Mouse (Mus musculus) midbrain, embryonic 12.5 days (tissue): ENCODE data around the gene Casp8. TPM values are rescaled to one million over a fixed set of nuclear protein-coding genes. Genes with fewer than 3 reads are reported as not detected.
"Not testable (repeated sequence)": the region's sequence is repeated elsewhere in the genome, so short reads cannot be mapped to it uniquely, and the experiment has no call there.

Source experiments
- ATAC-seq: fragments of 200-750 bp; cut with Nextera tagmentation; 2 replicates; pipeline ENCODE4 v1.8.0; 2017; ENCODE audit warnings: low read depth, moderate TSS enrichment, moderate library complexity; ENCODE audit not compliant: low FRiP score
- H3K27ac ChIP-seq: fragments of 300-500 bp; sonication (generic); replicated peaks from 2 replicates; pipeline ENCODE4 v1.5.1; 2016; ENCODE audit warnings: mild to moderate bottlenecking
- H3K27me3 ChIP-seq: fragments of 300-500 bp; sonication (generic); 2 replicates; pipeline ENCODE4 v1.6.1; 2016; ENCODE audit warnings: mild to moderate bottlenecking
- H3K36me3 ChIP-seq: fragments of 300-500 bp; sonication (generic); 2 replicates; pipeline ENCODE4 v1.6.1; 2016
- H3K4me1 ChIP-seq: fragments of 300-500 bp; sonication (generic); 2 replicates; pipeline ENCODE4 v1.6.1; 2016
- H3K4me2 ChIP-seq: fragments of 300-500 bp; sonication (generic); replicated peaks from 2 replicates; pipeline ENCODE4 v1.6.1; 2016; ENCODE audit warnings: mild to moderate bottlenecking, moderate library complexity
- H3K4me3 ChIP-seq: fragments of 300-500 bp; sonication (generic); 2 replicates; pipeline ENCODE4 v1.5.1; 2016; ENCODE audit warnings: mild to moderate bottlenecking
- H3K9ac ChIP-seq: fragments of 300-500 bp; sonication (generic); replicated peaks from 2 replicates; pipeline ENCODE4 v1.6.1; 2016; ENCODE audit warnings: mild to moderate bottlenecking, moderate library complexity
- H3K9me3 ChIP-seq: fragments of 300-500 bp; sonication (generic); 2 replicates; pipeline ENCODE4 v1.6.1; 2016; ENCODE audit warnings: mild to moderate bottlenecking
- WGBS: fragments of 180-500 bp; shearing (Covaris S2); methylation state at CpG from one replicate; pipeline ENCODE4 v1.1.7; 2016; 5-methylcytosine and 5-hydroxymethylcytosine counted together
- polyA plus RNA-seq: library from polyadenylated mRNA; unstranded; fragments of >200 nt; fragmentation: Nextera tagmentation; extraction: Ambion mirVana; gene quantifications from 2 replicates; pipeline ENCODE4 v1.2.1, GENCODE M21; 2016

Casp8 gene
- polyA plus RNA-seq, 1 experiment from 2014 or later, result 11.8 TPM

- WGBS, result 86% methylated on average over 18 of the region's 18 CpGs
- no peaks in the 10 kb centered on the region for H3K27me3 ChIP-seq
- no peaks in the 10 kb centered on the region for H3K36me3 ChIP-seq
- no peak overlapping the region for H3K4me2 ChIP-seq
- H3K4me1 ChIP-seq, result no peaks in the 10 kb centered on the region
- ATAC-seq, result no peak
- no peaks in the 10 kb centered on the region for H3K9me3 ChIP-seq
- H3K4me3 ChIP-seq, result no peak overlapping the region
- no peak overlapping the region for H3K9ac ChIP-seq
- no peak overlapping the region for H3K27ac ChIP-seq
Observed at GRCm38 (mm10) chr1:58802322-58803273, 7.4 kb downstream of the Casp8 start.

GRCm38 (mm10) chr1:58803531-58803930 is 8.4 kb downstream of the Casp8 start:
- no peaks in the 10 kb centered on the region for H3K9me3 ChIP-seq
- no peak overlapping the region for H3K4me2 ChIP-seq
- H3K9ac ChIP-seq, result no peak overlapping the region
- no peaks in the 10 kb centered on the region for H3K4me1 ChIP-seq
- no peaks in the 10 kb centered on the region for H3K27me3 ChIP-seq
- H3K27ac ChIP-seq, result no peak overlapping the region
- 92% methylated on average over 6 of the region's 6 CpGs for WGBS
- no peak overlapping the region for H3K4me3 ChIP-seq
- ATAC-seq, result no peak
- no peaks in the 10 kb centered on the region for H3K36me3 ChIP-seq

- Histone ChIP-seq H3K27ac (no peak overlapping the region), H3K4me3 (no peak overlapping the region), H3K27me3 (no peaks in the 10 kb centered on the region), H3K36me3 (no peaks in the 10 kb centered on the region), H3K4me2 (no peak overlapping the region), H3K9ac (no peak overlapping the region), H3K9me3 (no peaks in the 10 kb centered on the region), H3K4me1 (no peaks in the 10 kb centered on the region)
- no peak for ATAC-seq
- WGBS, result 77% methylated on average over 2 of the region's 3 CpGs
Observed at GRCm38 (mm10) chr1:58806651-58807050, 11.5 kb downstream of the Casp8 start.

GRCm38 (mm10) chr1:58826319-58826718 is 31.1 kb downstream of the Casp8 start:
- H3K36me3 ChIP-seq, result no peaks in the 10 kb centered on the region
- no peaks in the 10 kb centered on the region for H3K4me1 ChIP-seq
- 87% methylated on average over 3 of the region's 3 CpGs for WGBS
- no peak overlapping the region for H3K4me2 ChIP-seq
- no peak overlapping the region for H3K4me3 ChIP-seq
- no peak overlapping the region for H3K27ac ChIP-seq
- H3K9me3 ChIP-seq, result no peaks in the 10 kb centered on the region
- no peaks in the 10 kb centered on the region for H3K27me3 ChIP-seq
- H3K9ac ChIP-seq, result no peak overlapping the region
- no peak for ATAC-seq

GRCm38 (mm10) chr1:58830741-58831140 is 35.6 kb downstream of the Casp8 start:
- H3K4me3 ChIP-seq, result no peak overlapping the region
- H3K4me2 ChIP-seq, result no peak overlapping the region
- 90% methylated on average over 5 of the region's 5 CpGs for WGBS

GRCm38 (mm10) chr1:58832198-58832597 is 37.0 kb downstream of the Casp8 start:
- H3K4me1 ChIP-seq, result no peaks in the 10 kb centered on the region
- H3K36me3 ChIP-seq, result no peaks in the 10 kb centered on the region
- no peak overlapping the region for H3K4me2 ChIP-seq
- no peak for ATAC-seq
- WGBS, result 67% methylated on average over 2 of the region's 2 CpGs
- no peak overlapping the region for H3K9ac ChIP-seq
- H3K27me3 ChIP-seq, result no peaks in the 10 kb centered on the region
- no peaks in the 10 kb centered on the region for H3K9me3 ChIP-seq
- H3K4me3 ChIP-seq, result no peak overlapping the region
- no peak overlapping the region for H3K27ac ChIP-seq

More at GRCm38 (mm10) chr1:58830741-58831140, 35.6 kb downstream of the Casp8 start:
- Histone ChIP-seq H3K27me3 (no peaks in the 10 kb centered on the region), H3K36me3 (no peaks in the 10 kb centered on the region), H3K27ac (no peak overlapping the region), H3K9ac (no peak overlapping the region), H3K4me1 (no peaks in the 10 kb centered on the region), H3K9me3 (no peaks in the 10 kb centered on the region)
- ATAC-seq, result no peak

GRCm38 (mm10) chr1:58856811-58857210 is 61.6 kb downstream of the Casp8 start:
- H3K27ac ChIP-seq, ATAC-seq, H3K36me3 ChIP-seq, H3K4me2 ChIP-seq, H3K9ac ChIP-seq, H3K4me1 ChIP-seq, H3K9me3 ChIP-seq, H3K27me3 ChIP-seq, H3K4me3 ChIP-seq: not testable (repeated sequence)
- 77% methylated on average over 3 of the region's 3 CpGs for WGBS

GRCm38 (mm10) chr1:58859131-58859530 is 64.0 kb downstream of the Casp8 start:
- not testable (repeated sequence) for ATAC-seq, H3K4me1 ChIP-seq, H3K27me3 ChIP-seq, H3K4me2 ChIP-seq, H3K9me3 ChIP-seq, H3K27ac ChIP-seq, H3K9ac ChIP-seq, H3K4me3 ChIP-seq, H3K36me3 ChIP-seq
- 78% methylated on average over 4 of the region's 4 CpGs for WGBS

GRCm38 (mm10) chr1:58859738-58860365 is 64.7 kb downstream of the Casp8 start:
- ATAC-seq, H3K4me3 ChIP-seq, H3K4me1 ChIP-seq, H3K36me3 ChIP-seq, H3K27ac ChIP-seq, H3K9ac ChIP-seq, H3K27me3 ChIP-seq, H3K9me3 ChIP-seq, H3K4me2 ChIP-seq: not testable (repeated sequence)
- 80% methylated on average over 13 of the region's 13 CpGs for WGBS

- not testable (repeated sequence) for H3K4me3 ChIP-seq, H3K9ac ChIP-seq, H3K4me1 ChIP-seq, H3K36me3 ChIP-seq, H3K27me3 ChIP-seq, ATAC-seq, H3K9me3 ChIP-seq, H3K4me2 ChIP-seq, H3K27ac ChIP-seq
- 79% methylated on average over 3 of the region's 3 CpGs for WGBS
Observed at GRCm38 (mm10) chr1:58860586-58860985, 65.4 kb downstream of the Casp8 start.

GRCm38 (mm10) chr1:58876500-58876899 is 81.3 kb downstream of the Casp8 start:
- not testable (repeated sequence) for H3K27ac ChIP-seq, ATAC-seq, H3K9me3 ChIP-seq, H3K4me2 ChIP-seq, H3K4me1 ChIP-seq, H3K9ac ChIP-seq, H3K4me3 ChIP-seq, H3K36me3 ChIP-seq, H3K27me3 ChIP-seq
- 90% methylated on average over 4 of the region's 4 CpGs for WGBS

- not testable (repeated sequence) for H3K27me3 ChIP-seq, H3K4me2 ChIP-seq, H3K4me3 ChIP-seq, H3K4me1 ChIP-seq, H3K9me3 ChIP-seq, H3K27ac ChIP-seq, ATAC-seq, H3K36me3 ChIP-seq, H3K9ac ChIP-seq
- 86% methylated on average over 2 of the region's 2 CpGs for WGBS
Observed at GRCm38 (mm10) chr1:58879291-58879690, 84.1 kb downstream of the Casp8 start.
